Mouse (Mus musculus) kidney, embryonic 16.5 days (tissue): Measurements from ENCODE around the gene Ephb1. TPM values are rescaled to one million over a fixed set of nuclear protein-coding genes. Genes with fewer than 3 reads are reported as not detected.

ENCODE experiments used
- ATAC-seq: fragments of 200-750 bp; cut with Nextera tagmentation; 2 replicates; pipeline ENCODE4 v1.8.0; 2017; ENCODE audit warnings: moderate TSS enrichment; ENCODE audit not compliant: low FRiP score, low TSS enrichment
- H3K27ac ChIP-seq: fragments of 300-500 bp; sonication (generic); 2 replicates; pipeline ENCODE4 v1.5.1; 2014; ENCODE audit warnings: low read length
- H3K27me3 ChIP-seq: fragments of 300-500 bp; sonication (generic); 2 replicates; pipeline ENCODE4 v1.6.1; 2014; ENCODE audit warnings: low read length, control low read depth, mixed read lengths; ENCODE audit not compliant: insufficient read depth
- H3K36me3 ChIP-seq: fragments of 300-500 bp; sonication (generic); 2 replicates; pipeline ENCODE4 v1.6.1; 2014; ENCODE audit warnings: low read length, control low read depth, mixed read lengths; ENCODE audit not compliant: insufficient read depth
- H3K4me1 ChIP-seq: fragments of 300-500 bp; sonication (generic); 2 replicates; pipeline ENCODE4 v1.6.1; 2014; ENCODE audit warnings: low read length, control low read depth, mixed read lengths; ENCODE audit not compliant: insufficient read depth
- H3K4me2 ChIP-seq: fragments of 300-500 bp; sonication (generic); replicated peaks from 2 replicates; pipeline ENCODE4 v1.6.1; 2014; ENCODE audit warnings: low read depth, low read length
- H3K4me3 ChIP-seq: fragments of 300-500 bp; sonication (generic); 2 replicates; pipeline ENCODE4 v1.5.1; 2014; ENCODE audit warnings: mild to moderate bottlenecking, low read length
- H3K9ac ChIP-seq: fragments of 300-500 bp; sonication (generic); replicated peaks from 2 replicates; pipeline ENCODE4 v1.6.1; 2014; ENCODE audit warnings: low read length
- H3K9me3 ChIP-seq: fragments of 300-500 bp; sonication (generic); 2 replicates; pipeline ENCODE4 v1.6.1; 2016; ENCODE audit warnings: low read length, control low read depth
- WGBS: fragments of 180-500 bp; shearing (Covaris S2); extraction: QIAGEN DNeasy Blood & Tissue Kit; methylation state at CpG from one replicate; pipeline ENCODE4 v1.1.7; 2014; 5-methylcytosine and 5-hydroxymethylcytosine counted together
- polyA plus RNA-seq: library from polyadenylated mRNA; unstranded; fragments of >200 nt; fragmentation: Nextera tagmentation; extraction: Ambion mirVana; gene quantifications from 2 replicates; pipeline ENCODE4 v1.2.1, GENCODE M21; 2015

The Ephb1 gene
- polyA plus RNA-seq, 1 experiment from 2014 or later = 4.1 TPM

GRCm38 (mm10) chr9:102345047-102345446 is 9.4 kb downstream of the Ephb1 start:
- ATAC-seq = no peak
- no peaks in the 10 kb centered on the region for H3K9me3 ChIP-seq
- H3K9ac ChIP-seq = no peak overlapping the region
- peaks cover 30% of the 10 kb centered on the region for H3K27me3 ChIP-seq
- H3K36me3 ChIP-seq = no peaks in the 10 kb centered on the region
- H3K4me2 ChIP-seq = no peak overlapping the region
- H3K4me1 ChIP-seq = no peaks in the 10 kb centered on the region
- no peak overlapping the region for H3K4me3 ChIP-seq
- WGBS = 76% methylated on average over 9 of the region's 9 CpGs
- no peak overlapping the region for H3K27ac ChIP-seq

DNA sequence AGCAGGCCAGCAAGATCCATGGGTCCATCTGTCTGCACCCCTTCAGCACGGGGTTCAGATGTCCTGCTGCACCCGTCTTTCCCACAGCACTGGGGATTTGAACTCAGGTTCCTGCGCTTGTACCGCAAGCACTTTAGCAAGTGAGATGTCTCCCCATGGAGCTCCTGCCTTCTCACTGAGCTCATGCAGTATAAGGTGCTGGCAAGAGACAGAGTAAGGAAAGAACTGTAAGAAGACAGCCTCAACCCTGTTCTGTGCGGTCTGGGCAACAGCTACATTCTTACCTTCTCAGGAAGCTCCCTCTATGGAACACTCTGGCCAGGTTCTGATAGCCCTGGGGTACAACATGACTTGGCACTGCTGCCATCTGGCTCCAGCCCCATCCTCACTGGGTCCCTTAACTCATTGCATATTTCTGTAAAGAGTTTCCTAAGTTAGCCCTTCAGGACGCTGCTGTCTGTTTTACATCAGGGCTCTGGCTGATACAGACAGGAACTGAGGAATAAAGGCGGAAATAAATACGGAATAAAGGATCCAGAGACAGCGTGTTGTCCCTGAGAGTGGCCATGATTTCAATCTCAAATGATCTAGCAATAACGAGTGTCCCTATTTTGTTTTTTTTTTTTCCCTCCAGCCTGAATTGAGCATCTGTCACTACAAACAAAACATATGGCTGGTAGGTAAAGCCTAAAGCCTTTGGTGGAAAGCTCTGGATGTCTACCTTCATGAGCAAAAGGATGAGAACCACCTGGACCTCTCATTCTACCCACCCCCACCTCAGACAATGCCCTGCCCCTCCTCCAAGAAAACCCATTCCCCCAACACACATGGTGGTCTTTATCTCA is 10.2 kb downstream of the Ephb1 start:
- Histone ChIP-seq H3K27ac (no peak overlapping the region), H3K9ac (no peak overlapping the region), H3K36me3 (no peaks in the 10 kb centered on the region), H3K27me3 (peaks cover 22% of the 10 kb centered on the region), H3K4me2 (no peak overlapping the region), H3K4me1 (no peaks in the 10 kb centered on the region), H3K4me3 (no peak overlapping the region), H3K9me3 (no peaks in the 10 kb centered on the region)
- WGBS = 86% methylated on average over 10 of the region's 10 CpGs
- no peak for ATAC-seq

DNA sequence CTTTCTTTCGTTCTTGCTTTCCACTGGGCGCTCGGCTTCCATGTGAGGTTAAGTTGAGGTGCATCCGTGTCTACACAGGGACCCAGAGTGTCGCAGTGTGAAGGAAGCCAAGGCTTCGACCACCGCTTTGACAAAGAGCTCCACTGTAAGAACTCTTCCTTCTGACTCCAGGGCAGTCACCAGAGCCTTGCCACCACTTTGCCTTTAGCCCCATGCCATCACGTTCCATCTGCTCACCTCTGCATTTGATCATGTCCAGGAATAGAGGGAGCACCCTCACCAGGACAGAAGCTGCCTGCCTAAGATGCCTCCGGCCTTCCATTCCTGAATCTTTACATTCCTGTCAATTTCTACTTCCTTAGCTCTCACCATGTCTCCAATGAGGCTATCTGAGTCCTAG is 11.4 kb downstream of the Ephb1 start:
- no peaks in the 10 kb centered on the region for H3K4me1 ChIP-seq
- H3K4me2 ChIP-seq = no peak overlapping the region
- H3K9me3 ChIP-seq = no peaks in the 10 kb centered on the region
- no peak overlapping the region for H3K4me3 ChIP-seq
- H3K36me3 ChIP-seq = no peaks in the 10 kb centered on the region
- ATAC-seq = no peak
- H3K27me3 ChIP-seq = peaks cover 10% of the 10 kb centered on the region
- H3K27ac ChIP-seq = no peak overlapping the region
- 94% methylated on average over 9 of the region's 9 CpGs for WGBS
- H3K9ac ChIP-seq = no peak overlapping the region

DNA sequence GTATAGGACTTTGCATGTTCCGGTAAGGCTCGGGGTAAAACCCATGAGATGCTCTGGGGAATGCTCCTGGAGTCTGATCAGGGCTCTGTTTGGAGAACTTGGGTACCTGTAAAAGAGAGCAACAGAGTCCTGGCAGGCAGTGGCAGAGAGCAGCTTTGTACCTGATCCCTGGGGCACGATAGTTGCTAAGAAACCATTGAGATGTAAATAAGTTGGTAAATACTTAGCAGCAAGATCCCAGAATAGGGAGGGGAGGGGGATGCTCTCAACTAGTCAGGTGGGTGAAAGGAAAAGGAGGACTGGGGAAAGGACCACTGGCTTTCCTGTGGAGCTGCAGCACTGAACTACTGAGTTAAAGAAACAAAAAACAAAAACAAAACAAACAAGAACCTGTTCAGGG is 12.5 kb downstream of the Ephb1 start:
- Histone ChIP-seq H3K27me3 (peaks cover 3% of the 10 kb centered on the region; the same call in 1 of the 2 replicates), H3K9me3 (no peaks in the 10 kb centered on the region), H3K9ac (no peak overlapping the region), H3K4me2 (no peak overlapping the region), H3K4me1 (no peaks in the 10 kb centered on the region), H3K4me3 (no peak overlapping the region), H3K36me3 (no peaks in the 10 kb centered on the region), H3K27ac (no peak overlapping the region)
- WGBS = 62% methylated on average over 3 of the region's 3 CpGs
- no peak for ATAC-seq

- no peak for ATAC-seq
- WGBS = 87% methylated on average over 19 of the region's 19 CpGs
- Histone ChIP-seq H3K27me3 (peaks cover 3% of the 10 kb centered on the region; the same call in 1 of the 2 replicates), H3K4me2 (no peak overlapping the region), H3K27ac (no peak overlapping the region), H3K9ac (no peak overlapping the region), H3K36me3 (no peaks in the 10 kb centered on the region), H3K9me3 (no peaks in the 10 kb centered on the region), H3K4me1 (no peaks in the 10 kb centered on the region), H3K4me3 (no peak overlapping the region)
Observed at GRCm38 (mm10) chr9:102340768-102341167, 13.7 kb downstream of the Ephb1 start.

- no peak overlapping the region for H3K4me2 ChIP-seq
- no peaks in the 10 kb centered on the region for H3K36me3 ChIP-seq
- 74% methylated on average over 11 of the region's 11 CpGs for whole genome bisulfite sequencing
- no peak for ATAC-seq
- no peaks in the 10 kb centered on the region for H3K4me1 ChIP-seq
- no peak overlapping the region for H3K9ac ChIP-seq
- no peak overlapping the region for H3K4me3 ChIP-seq
- H3K27ac ChIP-seq = no peak overlapping the region
- no peaks in the 10 kb centered on the region for H3K9me3 ChIP-seq
- H3K27me3 ChIP-seq = no peaks in the 10 kb centered on the region
Observed at GRCm38 (mm10) chr9:102335571-102336282, 18.8 kb downstream of the Ephb1 start.

GRCm38 (mm10) chr9:102330266-102331060 is 24.0 kb downstream of the Ephb1 start:
- Histone ChIP-seq H3K4me1 (no peaks in the 10 kb centered on the region), H3K4me3 (no peak overlapping the region), H3K36me3 (no peaks in the 10 kb centered on the region), H3K27ac (no peak overlapping the region), H3K9me3 (no peaks in the 10 kb centered on the region), H3K9ac (no peak overlapping the region), H3K27me3 (no peaks in the 10 kb centered on the region), H3K4me2 (no peak overlapping the region)
- WGBS = 93% methylated on average over 16 of the region's 16 CpGs
- ATAC-seq = no peak

GRCm38 (mm10) chr9:102327625-102328150 is 26.8 kb downstream of the Ephb1 start:
- Histone ChIP-seq H3K9me3 (no peaks in the 10 kb centered on the region), H3K4me2 (no peak overlapping the region), H3K4me1 (no peaks in the 10 kb centered on the region), H3K9ac (no peak overlapping the region), H3K4me3 (no peak overlapping the region), H3K36me3 (no peaks in the 10 kb centered on the region), H3K27me3 (no peaks in the 10 kb centered on the region), H3K27ac (no peak overlapping the region)
- ATAC-seq = no peak
- WGBS = 78% methylated on average over 4 of the region's 4 CpGs

DNA sequence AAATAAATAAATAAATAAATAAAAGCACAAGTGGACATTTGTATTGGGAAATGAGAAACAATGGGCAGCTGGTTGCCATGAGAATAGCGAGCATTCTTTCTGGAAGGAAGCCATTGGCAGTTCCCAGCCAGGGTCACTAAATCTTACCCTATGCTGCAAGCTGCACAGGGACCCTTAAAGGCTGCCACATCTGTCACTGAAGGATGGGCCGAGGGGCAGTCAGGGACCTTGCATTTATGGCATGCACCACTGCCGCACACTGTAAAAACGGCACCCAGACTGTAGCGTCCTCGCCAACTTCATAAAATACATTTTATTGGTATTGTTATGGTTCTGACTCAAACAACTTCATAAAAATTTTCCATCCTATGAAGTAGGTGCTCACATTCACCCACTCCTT is 39.1 kb downstream of the Ephb1 start:
- H3K9ac ChIP-seq = no peak overlapping the region
- ATAC-seq = no peak
- no peak overlapping the region for H3K4me3 ChIP-seq
- H3K27ac ChIP-seq = no peak overlapping the region
- no peaks in the 10 kb centered on the region for H3K4me1 ChIP-seq
- no peak overlapping the region for H3K4me2 ChIP-seq
- peaks cover 5% of the 10 kb centered on the region; the same call in 1 of the 2 replicates for H3K9me3 ChIP-seq
- no peaks in the 10 kb centered on the region for H3K27me3 ChIP-seq
- WGBS = 78% methylated on average over 6 of the region's 6 CpGs
- H3K36me3 ChIP-seq = no peaks in the 10 kb centered on the region
